Mouse (Mus musculus) layer of hippocampus, postnatal 14 days (tissue): ENCODE results near the gene Tmem177. TPM values are rescaled to one million over a fixed set of nuclear protein-coding genes. Genes with fewer than 3 reads are reported as not detected.

ENCODE experiments used
- DNase-seq, 2 experiments: peaks; one replicate each; pipeline ENCODE4 v3.0.0; 2021 to 2022; ENCODE audit warnings: low spot score in 2 of 2, mixed read lengths in 1 of 2
- long read RNA-seq, 2 experiments: library from polyadenylated mRNA; stranded (forward); transcript quantifications; one replicate each; pipeline ENCODE4 v2.0.0; 2021
- total RNA-seq, 2 experiments: library from RNA; stranded (reverse); gene quantifications; 2 replicates each; pipeline ENCODE4 v1.2.3; 2021

Gene Tmem177
- 1 to 10 TPM; 5.8 to 5.9 TPM for total RNA-seq
- long read RNA-seq, experiment 1, transcript Tmem177-201 (2 exons, 3,341 nt) = major isoform, 5 of 6 reads
- long read RNA-seq, experiment 1, partial matches to known transcripts = 0 of 6 reads
- long read RNA-seq, experiment 1, other reads (novel, unspliced or antisense) = 1 of 6 reads
- long read RNA-seq, experiment 2, transcript Tmem177-201 (2 exons, 3,341 nt) = major isoform, 14 of 16 reads
- long read RNA-seq, experiment 2, partial matches to known transcripts = 0 of 16 reads
- long read RNA-seq, experiment 2, other reads (novel, unspliced or antisense) = 2 of 16 reads

DNA sequence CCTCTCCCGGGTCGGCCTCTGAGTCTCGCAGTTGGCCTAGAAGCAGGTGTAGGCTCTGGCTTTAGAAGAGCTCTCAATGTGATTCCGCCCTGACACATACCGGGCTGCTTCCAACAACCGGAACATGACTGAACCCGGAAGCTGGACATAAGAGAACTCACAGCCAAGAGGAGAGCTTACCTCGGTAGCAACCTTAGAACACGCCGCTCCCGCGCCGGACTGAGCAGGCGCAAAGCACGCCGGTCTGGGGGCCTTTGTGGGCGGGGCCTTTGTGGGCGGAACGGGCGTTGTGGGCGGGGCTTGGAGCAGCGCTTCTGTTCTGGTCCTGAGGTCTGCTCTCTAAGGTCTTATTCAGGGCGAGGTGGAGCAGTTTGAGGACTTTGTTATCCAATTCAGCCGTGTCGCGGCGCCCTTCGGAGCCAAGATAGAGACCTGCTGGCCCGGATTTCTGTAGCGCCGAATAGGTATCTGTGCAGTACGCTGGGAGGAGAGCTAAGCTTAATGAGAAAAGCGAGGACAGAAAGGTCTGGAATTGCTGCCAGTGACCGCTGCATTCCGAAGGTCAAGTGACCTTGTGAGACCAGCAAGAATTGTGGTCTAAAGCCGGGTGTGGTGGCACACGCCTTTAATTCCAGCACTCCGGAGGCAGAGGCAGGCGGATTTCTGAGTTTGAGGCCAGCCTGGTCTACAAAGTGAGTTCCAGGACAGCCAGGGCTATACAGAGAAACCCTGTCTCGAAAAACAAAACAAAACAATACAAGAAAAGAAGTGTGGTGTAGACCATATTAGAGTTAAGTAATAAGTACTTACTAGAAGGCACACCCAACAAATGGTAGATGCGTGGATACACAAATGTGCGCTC is at the start of gene Tmem177:
Gene Tmem177 (minus strand): TSS at position 256 of the 862 bp plus-strand sequence.
- peak; percentile 82 to 88 for DNase-seq

DNA sequence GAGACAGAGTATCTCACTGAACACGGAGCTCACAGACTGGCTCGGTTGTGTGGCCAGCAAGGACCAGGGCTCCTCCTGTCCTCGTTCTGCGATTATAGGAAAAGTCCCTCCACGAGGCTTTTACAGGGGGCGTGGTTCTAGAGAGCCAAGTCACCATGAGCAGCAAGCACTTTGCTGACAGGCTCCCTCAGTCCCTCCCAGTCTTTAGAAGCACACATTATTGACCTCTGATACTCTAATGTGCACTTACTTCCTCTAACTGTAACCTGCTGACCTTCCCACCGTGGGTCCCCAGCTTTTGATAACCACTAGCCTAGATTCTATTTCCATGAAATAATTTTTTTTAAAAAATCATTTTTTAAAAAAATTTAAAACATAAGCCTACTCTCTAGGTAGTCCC is 46.9 kb upstream of the Tmem177 start:
- no peak for DNase-seq

DNA sequence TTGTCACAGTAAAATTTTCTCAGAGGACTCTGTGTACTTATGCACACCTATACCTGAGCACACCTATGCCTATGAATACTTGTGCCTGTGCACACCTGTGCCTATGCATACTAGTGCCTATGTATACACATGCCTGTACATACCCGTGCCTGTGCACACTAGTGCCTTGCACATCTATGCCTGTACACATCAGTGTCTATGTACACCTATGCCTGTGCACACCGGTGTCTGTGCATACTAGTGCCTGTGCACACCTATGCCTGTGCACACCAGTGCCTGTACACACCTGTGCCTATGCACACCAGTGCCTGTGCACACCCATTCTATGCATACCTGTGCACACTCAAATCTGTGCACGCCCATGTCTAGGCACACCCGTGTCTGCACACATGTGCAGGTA is 46.5 kb upstream of the Tmem177 start:
- DNase-seq = no peak

DNA sequence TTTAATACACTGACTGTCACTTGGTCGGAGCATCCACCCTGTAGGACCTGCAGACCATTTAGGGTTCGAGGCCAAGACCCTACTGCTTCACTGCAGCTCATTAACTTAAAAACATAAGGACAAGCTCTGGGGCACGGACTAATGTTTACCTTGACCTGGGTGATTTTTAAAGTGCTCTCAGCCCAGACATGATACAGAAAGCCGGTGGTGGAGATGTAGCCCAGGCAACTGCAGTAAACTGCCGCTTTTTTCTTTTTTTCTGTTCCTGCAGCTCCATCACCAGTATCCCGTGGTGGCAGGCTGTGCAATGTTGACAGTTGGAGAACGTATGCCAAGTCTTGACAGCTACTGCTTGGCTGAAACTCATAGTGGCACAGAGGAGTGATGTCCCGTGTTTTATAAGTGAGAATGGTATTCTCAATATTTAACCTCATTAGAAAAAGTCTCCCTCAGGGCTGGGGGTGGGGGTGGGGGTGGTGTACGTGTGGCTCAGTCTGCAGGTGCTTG is 44.8 kb upstream of the Tmem177 start:
- DNase-seq = peak; percentile 7 to 59

DNA sequence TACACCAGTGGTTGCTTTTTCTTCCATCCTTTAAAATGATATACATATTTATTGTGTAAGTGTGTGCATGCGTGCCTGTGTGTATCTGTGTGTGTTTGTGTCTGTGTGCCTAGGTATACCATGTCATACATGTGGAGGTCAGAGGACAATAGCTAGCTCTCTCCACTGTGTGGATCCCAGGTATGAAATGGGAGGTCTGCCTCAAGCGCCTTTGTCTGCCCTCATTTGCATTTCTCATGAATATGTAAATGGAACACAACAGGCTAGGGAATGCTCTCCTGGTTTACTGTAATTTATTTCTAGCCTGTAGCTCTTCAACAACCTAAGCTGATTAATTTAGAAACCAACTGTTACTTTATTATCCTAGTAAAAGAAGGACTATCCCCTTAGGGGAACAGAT is 41.7 kb upstream of the Tmem177 start:
- DNase-seq = no peak

DNA sequence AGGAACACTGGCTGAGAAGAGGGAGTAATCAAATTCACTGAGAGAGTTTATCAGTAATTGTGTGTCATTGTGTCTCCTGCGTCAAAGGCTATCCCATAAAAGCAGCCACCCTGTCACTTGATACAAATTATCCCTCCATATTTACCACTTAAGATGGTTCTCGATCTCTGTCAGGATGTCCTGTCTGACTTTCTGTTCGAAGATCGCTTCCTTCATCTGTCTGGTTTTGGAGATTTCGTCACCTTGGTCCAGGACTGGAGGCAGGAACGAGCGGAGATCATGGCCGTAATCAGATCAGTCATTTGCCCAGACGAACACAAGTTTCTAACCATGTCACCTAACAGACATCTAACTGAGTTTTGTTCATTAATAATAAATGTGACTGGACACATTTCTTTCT is 40.4 kb upstream of the Tmem177 start:
- no peak for DNase-seq

DNA sequence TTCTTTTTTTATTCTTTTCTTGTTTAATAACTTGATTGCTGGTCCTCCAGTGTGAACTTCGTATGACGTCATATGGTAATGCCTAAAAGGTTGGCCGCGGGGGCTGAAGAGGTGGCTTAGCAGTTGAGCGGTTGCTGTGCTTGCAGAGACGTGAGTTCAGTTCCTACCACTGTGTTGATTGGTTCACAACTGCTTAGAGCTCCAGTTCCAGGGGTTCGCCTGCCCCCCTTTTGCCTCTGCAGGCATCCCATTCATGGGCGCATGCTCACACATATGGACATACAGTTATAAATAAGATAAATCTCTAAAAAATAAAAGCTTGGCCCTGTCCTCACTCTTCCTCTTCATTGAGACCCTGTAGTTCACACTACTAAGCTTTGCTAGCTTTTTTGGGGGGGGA is 37.1 kb upstream of the Tmem177 start:
- no peak for DNase-seq

DNA sequence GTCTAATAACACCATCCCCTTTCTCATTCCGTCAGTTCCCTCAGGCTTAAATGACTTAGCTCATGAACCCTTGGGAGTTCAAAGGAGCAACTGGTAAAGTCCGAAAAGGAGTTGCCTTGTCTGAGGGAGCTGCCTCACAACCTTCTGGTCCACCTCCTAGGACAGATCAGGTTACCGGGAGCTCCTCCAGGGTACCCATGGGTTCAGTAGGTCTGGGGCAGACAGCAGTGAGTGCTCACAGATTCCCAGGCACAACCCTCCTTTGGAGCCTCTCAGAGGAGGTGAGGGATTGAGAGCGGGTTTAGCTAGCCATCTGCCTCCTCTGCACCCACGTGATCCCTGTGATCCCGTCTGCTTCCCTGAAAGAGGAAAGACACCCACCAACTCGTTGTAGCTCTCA is 23.9 kb upstream of the Tmem177 start:
- DNase-seq = no peak

DNA sequence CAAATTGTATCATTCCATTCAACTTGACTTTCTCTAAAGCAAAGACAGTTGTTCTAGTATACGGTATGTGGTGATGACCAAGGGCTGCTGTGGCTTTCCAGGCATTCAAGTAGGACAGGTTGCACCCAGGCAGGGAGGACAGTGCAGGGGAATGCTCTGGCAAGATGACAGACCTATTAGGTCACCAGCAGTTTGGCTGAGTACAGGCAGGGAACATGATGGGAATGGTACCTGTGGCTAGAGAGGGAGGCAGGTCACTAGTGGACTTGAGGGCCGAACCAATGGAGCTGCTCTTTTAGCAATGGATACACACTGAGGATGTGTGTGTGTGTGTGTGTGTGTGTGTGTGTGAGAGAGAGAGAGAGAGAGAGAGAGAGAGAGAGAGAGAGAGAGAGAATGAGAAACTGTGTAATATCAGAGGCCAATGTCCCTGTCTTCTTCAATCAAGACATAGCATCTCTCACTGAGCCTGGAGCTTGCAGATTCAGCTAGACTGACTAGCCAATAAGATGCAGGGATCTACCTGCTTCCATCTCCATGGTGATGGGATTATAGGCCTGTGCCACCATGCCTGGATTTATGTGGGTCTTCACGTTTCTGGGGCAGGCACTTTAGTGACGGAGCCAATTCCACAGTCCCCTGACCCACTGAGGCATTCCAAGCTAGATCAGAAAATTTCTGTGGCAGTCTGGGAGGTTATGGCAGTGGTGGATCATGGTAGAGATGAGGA is 18.6 kb upstream of the Tmem177 start:
- no peak for DNase-seq

DNA sequence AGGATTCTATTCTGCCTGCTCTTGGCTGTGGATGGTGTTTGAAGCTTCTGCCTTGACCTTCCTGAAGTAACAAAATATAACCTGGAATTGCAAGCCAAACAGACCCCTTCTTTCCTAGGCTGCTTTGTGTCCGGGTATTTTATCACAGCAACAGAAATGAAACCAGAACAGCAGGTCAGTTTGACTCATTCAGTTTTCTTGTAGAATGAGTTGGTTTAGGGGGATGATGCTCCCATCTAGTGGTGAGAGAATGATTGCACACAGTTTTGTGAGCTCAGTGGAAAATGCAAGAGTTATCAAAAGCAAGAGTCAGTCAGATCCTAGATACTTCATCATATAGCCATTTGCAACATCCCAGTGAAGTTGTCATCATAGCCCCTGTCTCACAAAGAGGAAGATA is 16.7 kb upstream of the Tmem177 start:
- DNase-seq = peak in 1 of 2 experiments; percentile 66

DNA sequence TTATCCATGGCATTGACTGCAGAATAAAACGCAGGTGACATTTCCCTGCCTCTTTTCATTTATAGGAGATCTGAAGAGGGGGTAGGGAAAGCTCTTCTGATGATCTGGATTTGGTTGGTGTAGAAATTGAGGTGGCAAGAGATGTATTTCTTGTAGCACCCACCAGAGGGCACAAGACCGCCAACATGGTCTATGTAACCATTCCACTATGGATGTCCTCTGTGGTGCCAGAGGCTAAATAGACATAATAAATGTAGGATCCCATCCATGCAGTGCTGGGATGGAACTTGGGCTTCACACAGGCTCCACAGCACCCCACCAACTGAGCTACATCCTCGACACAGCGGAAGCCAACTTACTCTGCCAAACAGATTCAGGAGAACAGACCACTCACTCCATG is 6.3 kb upstream of the Tmem177 start:
- DNase-seq = no peak

DNA sequence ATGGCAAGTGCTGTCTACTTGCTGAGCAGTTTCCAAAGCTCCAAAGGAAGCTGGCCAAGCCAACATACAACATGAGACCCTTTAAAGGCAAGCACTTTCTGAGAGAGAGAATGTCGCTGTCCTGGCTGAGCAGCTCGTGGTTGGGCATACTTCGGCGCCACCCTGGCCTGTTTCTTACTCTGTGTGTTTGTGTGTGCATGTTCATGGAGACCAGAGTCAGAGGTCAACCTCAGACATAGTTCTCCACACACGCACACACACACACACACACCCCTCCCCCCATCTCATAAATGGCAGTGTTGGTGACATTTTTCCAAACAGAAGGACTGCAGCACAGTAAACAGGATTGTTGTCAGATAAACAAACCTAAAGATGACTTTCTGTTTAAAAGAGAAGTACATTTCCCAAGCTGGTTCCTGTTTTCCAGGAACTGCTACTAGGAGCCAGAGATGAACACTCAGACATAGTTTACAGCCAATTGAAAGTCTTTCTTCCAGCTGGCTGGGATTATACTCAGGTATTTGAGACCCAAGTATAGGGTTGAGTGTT is 3.9 kb upstream of the Tmem177 start:
- no peak for DNase-seq

DNA sequence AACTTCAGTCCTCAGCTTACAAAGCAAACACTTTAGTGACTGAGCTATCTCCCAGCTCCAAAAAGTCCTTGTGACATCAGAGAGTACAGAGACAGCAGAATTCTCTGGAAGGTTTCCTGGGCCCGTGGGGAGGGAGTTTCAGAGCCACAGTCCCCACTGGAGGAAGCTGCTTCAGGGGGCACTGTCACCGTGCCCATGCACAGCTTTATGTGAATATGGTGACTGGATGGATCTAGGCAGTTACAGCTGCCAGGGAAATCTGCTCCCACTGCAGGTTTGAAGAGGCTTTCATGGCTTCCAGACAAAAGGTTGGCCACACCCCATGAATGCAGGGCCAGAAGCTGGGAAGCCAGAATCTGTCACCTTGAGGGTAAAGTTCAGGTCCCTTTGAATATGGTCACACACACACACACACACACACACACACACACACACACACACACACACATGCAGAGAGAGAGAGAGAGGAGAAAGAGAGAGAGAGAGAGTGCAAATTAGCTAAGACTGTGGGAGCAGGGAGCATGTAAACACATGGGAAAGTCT is 5.7 kb downstream of the Tmem177 start:
- no peak for DNase-seq

DNA sequence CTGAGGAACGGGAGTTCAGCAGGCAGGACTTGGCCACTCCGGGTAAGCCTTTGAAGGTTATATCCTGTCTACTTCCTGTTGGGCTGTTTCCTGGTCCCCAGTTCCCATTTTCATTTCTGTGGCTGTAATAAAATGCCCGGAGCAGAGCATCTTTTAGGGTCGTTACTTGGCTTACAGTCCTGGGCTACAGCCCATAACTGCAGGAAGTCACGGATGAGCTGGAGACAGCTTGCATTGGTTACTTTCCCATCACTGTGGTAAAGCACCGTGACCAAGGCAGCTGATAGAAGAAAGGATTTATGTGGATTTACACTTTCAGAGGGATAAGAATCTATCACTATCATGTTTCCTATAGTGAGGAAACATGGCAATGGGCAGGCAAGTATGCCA is 9.8 kb downstream of the Tmem177 start:
- DNase-seq = no peak

DNA sequence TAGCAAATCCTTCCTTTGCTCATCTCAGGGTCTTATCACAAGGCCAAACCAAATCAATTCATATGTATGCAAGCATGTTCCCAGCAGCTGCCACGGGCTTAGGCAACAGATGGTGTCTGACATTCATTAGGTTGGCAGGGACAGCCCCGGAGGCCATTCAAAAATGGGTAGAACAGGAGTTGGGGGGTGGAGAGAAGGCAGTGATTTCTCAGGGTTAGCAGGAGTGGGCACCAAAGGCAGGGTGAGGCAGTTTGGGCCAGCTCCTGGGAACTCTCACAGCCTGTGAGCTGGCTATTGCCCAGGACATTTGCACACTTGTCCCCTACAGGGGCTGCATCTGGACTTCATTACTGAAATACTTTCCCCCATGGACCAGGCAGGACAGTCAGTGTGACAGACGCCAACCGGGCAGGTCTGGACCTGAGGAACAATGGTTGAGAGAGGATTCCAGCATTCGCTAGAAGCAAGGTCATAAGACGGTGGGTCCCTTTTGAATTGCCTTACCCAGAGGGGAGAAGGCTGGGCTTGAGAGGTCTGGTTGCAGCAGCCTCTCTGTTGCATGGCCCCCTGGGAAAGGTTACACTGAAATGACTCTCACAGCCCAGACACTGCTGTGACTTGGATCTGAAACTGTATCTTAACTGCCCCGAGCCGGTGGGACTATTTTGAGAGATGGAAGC is 10.3 kb downstream of the Tmem177 start:
- DNase-seq = peak in 1 of 2 experiments; percentile 70

DNA sequence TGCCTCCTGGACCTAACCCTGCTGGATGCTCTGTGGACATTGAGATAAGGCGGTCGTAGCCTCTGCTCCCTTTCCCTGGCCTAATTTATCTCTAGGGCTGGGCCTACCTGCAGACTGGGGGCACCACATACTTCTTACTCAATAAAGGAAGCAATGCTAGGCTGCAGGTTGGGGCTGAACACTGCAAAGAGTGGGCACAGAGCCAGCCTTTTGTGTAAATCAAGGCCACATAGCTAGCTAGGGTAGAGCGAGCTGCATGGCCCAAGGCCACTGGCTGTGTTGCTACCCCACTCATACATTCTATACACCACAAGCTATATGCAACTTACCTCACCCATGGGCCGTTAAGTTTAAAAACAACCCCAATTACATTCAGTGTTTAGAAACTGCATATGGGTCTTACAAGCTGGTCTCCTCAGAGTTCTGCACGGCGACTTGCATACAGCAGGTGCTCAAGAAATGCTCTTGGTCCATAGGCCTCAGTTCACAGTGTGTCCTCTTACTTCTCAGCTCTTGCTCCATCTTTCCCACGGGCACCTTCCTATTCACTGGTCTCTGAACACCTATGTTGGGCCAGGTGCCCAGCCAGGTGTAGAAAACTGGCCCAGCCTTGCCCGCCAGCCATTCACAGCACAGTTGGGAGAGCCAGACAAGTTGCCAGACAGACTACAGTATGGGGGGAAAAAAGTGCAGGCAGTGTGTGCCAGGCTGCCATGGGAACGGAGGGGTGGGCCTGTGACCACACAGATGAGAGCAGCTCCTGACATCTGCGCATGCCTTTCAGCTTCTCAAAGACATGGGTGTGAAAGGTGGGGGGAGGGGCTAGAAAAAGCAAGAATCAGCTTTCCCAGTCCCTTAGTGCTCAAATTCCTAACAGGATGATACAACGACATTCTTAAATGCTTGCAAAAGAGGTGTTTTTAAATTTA is 13.5 kb downstream of the Tmem177 start:
- DNase-seq = peak in 1 of 2 experiments; percentile 72

DNA sequence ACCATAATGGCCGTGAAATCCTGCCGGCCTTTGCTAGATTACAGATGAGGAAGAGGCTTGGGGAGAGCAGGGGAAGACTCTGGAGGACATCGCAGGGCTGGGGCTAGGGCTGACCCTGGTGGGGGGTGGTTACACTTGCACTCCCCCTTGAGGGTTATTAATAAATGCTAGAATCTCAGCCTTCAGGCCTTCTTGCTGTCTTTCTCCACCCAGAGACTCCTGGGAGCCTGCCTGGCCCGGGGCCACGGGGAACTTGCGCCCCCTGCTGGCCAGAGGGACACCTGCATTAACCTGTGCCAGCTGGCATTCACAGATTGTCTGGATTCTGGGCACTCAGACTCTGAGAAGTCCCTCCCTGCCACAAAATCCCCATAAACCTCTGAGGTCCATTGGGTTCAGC is 18.1 kb downstream of the Tmem177 start:
- peak in 1 of 2 experiments; percentile 53 for DNase-seq

DNA sequence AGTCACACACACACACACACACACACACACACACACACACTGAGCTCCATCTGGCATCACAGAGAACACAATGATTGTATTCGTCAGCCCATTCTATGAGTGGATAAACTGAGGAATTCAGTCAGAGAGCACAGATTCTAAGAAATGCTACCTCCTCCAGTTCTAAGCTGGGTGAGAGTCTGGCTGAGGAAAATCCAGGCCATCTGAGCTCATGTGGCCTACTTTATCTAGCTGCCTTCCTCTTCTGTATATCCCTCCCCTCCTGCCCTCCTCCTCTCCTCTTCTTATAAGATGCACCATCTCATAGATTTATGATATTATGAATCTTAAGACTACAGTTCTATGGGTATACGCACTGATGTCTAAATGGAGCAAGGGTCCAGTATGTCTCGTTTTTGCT is 19.4 kb downstream of the Tmem177 start:
- no peak for DNase-seq

DNA sequence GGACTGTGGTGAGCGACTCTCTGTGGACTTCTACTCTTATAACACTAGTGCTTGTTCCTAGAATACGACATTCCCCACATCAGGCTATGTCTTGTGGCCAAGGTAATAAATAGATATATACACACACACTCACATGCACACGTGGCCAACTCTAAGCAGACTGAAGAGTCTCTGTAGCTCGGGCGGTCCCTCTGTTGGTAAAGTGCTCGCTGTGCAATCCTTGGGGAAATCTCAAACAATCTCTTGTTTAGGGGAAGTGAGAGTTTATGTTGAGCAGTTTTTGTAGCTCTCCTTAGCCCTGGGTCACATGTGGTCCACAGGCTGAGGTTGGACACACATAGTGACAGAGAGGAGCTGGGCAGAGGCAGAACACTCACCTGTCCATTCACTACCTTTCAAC is 20.1 kb downstream of the Tmem177 start:
- DNase-seq = no peak
